Mouse (Mus musculus) kidney, embryonic 15.5 days (tissue): ENCODE data around the gene Wdr6. TPM values are rescaled to one million over a fixed set of nuclear protein-coding genes. Genes with fewer than 3 reads are reported as not detected.
"Not testable (repeated sequence)": the region's sequence is repeated elsewhere in the genome, so short reads cannot be mapped to it uniquely, and the experiment has no call there.

ENCODE experiments used
- ATAC-seq: fragments of 200-750 bp; cut with Nextera tagmentation; replicated peaks from 2 replicates; pipeline ENCODE4 v1.8.0; 2017; ENCODE audit warnings: moderate TSS enrichment; ENCODE audit not compliant: low FRiP score
- H3K27ac ChIP-seq: fragments of 300-500 bp; sonication (generic); 2 replicates; pipeline ENCODE4 v1.5.1; 2015; ENCODE audit warnings: mild to moderate bottlenecking, inconsistent platforms
- H3K27me3 ChIP-seq: fragments of 300-500 bp; sonication (generic); 2 replicates; pipeline ENCODE4 v1.6.1; 2015; ENCODE audit warnings: inconsistent platforms
- H3K36me3 ChIP-seq: fragments of 300-500 bp; sonication (generic); 2 replicates; pipeline ENCODE4 v1.6.1; 2015; ENCODE audit warnings: inconsistent platforms
- H3K4me1 ChIP-seq: fragments of 300-500 bp; sonication (generic); 2 replicates; pipeline ENCODE4 v1.6.1; 2015; ENCODE audit warnings: inconsistent platforms
- H3K4me2 ChIP-seq: fragments of 300-500 bp; sonication (generic); 2 replicates; pipeline ENCODE4 v1.6.1; 2015; ENCODE audit warnings: moderate library complexity, mild to moderate bottlenecking, inconsistent platforms
- H3K4me3 ChIP-seq: fragments of 300-500 bp; sonication (generic); replicated peaks from 2 replicates; pipeline ENCODE4 v1.5.1; 2015; ENCODE audit warnings: mild to moderate bottlenecking, inconsistent platforms
- H3K9ac ChIP-seq: fragments of 300-500 bp; sonication (generic); 2 replicates; pipeline ENCODE4 v1.6.1; 2015; ENCODE audit warnings: mild to moderate bottlenecking, inconsistent platforms
- H3K9me3 ChIP-seq: fragments of 300-500 bp; sonication (generic); replicated peaks from 2 replicates; pipeline ENCODE4 v1.6.1; 2016; ENCODE audit warnings: inconsistent platforms
- WGBS: fragments of 180-500 bp; shearing (Covaris S2); methylation state at CpG from one replicate; pipeline ENCODE4 v1.1.7; 2015; ENCODE audit warnings: mixed read lengths; 5-methylcytosine and 5-hydroxymethylcytosine counted together
- polyA plus RNA-seq: library from polyadenylated mRNA; unstranded; fragments of >200 nt; fragmentation: Nextera tagmentation; extraction: Ambion mirVana; gene quantifications from 2 replicates; pipeline ENCODE4 v1.2.1, GENCODE M21; 2015

The Wdr6 gene
- polyA plus RNA-seq = 123 and 139 TPM in 2 replicates

DNA sequence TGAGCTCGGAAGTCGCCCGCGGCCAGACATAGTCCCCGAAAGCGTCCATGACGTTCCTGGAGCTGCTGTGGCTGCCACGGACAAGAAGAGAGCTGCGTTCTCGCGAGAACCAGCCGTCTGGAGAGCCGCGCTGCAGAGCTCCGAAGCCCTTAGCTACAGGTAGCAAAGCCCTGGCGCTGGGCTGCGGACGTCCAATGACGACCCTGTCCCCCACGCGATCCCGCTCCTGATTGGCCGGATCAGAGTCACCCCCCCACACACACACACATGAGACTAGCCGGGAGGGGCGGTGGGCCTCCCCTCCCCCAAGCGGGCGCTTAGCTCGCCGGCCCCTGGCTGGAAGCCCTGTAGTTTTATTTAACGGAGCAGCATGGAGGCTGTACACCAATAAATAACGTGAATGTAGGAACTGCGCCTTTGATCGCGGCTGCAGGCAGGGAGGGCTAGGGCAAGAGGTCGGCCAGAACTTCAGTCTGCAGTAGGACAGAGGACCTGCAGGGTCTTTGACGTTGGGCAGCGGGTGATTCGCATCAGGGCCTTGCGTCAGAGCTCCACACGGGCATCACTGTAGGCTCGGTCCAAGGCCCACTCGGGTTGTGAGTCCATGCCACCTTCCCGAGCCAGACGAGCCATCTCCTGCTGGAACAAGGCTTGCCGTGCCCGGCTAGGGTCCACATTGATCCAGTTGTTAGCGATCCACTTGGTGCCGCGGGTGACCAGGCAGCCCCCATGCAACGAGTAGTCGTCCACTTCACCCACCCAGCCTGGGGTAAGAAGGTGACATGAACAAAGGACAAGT, at the start of gene Wdr6:
Gene Wdr6 (minus strand): TSS at position 195 of the 799 bp plus-strand sequence.
- WGBS = 4% methylated on average over 51 of the region's 51 CpGs

DNA sequence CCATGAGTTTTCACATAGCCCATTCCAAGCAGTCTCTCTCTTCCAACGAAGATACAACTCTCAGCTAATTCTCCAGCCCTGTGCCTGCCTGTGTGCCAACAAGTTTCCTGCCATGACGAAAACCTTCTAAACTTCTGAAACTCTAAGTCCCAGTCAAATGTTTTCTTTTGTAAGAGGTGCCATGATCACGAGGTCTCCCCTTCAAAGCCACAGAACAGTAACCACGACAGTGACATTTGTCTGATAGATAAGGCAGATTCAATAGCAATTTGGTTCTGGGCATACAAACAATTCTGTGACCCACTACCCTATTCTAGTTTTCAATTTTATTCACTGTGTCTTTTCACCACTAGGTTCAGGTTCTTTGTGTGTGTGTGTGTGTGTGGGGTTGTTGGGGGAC, 49.6 kb upstream of the Wdr6 start:
- H3K9me3 ChIP-seq = no peaks in the 10 kb centered on the region
- no peaks in the 10 kb centered on the region for H3K27me3 ChIP-seq
- no peak for ATAC-seq
- H3K36me3 ChIP-seq = peaks cover 43% of the 10 kb centered on the region
- no peaks in the 10 kb centered on the region for H3K4me1 ChIP-seq
- H3K9ac ChIP-seq = no peak overlapping the region
- WGBS = 82% methylated on average over 4 of the region's 4 CpGs
- no peak overlapping the region for H3K27ac ChIP-seq
- no peak overlapping the region for H3K4me3 ChIP-seq
- no peak overlapping the region for H3K4me2 ChIP-seq

More for the DNA sequence above, at the start of gene Wdr6:
- Histone ChIP-seq H3K27ac (peak within 1 kb of the TSS; percentile 96), H3K27me3 (no peaks in the 10 kb centered on the region), H3K36me3 (peaks cover 34% of the 10 kb centered on the region), H3K4me3 (peak within 1 kb of the TSS; percentile 81), H3K9ac (peak within 1 kb of the TSS; percentile 84), H3K4me2 (peak within 1 kb of the TSS; percentile 79), H3K4me1 (peaks cover 55% of the 10 kb centered on the region), H3K9me3 (no peaks in the 10 kb centered on the region)
- peak; percentile 97 for ATAC-seq

DNA sequence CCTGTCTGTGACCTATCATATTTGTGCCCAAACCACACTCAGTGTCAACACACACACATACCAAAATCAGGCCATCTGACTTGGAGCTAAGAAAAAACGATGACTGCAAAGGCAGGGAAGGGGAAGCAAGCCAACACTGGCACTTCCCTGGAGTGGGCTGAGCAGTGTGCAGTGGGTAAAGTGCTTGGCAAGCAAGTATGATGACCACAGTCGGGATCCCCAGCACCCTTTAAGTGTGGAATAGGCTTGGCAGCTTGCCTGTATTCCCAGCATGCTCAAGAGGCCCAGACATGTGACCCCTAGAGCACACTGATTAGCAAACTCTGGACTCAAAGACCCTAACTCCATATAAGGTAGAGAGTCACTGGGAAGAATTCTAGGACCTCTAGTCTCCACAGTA, 48.0 kb upstream of the Wdr6 start:
- Histone ChIP-seq H3K27ac (no peak overlapping the region), H3K27me3 (no peaks in the 10 kb centered on the region)

DNA sequence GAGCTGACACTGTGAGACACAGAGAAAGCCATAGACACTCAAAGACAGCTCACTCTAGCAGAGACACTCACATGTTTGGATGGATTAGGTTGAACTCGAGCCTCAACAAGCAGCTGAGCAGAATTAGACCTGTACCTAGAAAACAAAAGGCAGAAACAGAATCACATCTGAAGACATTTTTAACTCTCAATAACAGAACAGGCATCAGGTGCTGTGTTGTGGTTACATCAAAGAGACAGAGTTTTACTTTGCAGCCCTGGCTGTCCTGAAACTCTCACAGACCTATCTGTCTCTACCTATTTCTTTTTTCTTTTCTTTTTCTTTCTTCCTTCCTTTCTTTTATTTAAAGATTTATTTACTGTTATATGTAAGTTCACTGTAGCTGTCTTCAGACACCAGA, 38.8 kb upstream of the Wdr6 start:
- Histone ChIP-seq H3K4me3 (no peak overlapping the region), H3K27me3 (no peaks in the 10 kb centered on the region), H3K9ac (no peak overlapping the region), H3K36me3 (peaks cover 80% of the 10 kb centered on the region), H3K9me3 (no peaks in the 10 kb centered on the region), H3K4me1 (no peaks in the 10 kb centered on the region), H3K27ac (no peak overlapping the region), H3K4me2 (no peak overlapping the region)
- ATAC-seq = no peak
- 97% methylated on average over 1 of the region's 1 CpGs for WGBS

More for the DNA sequence above, 48.0 kb upstream of the Wdr6 start:
- Histone ChIP-seq H3K4me1 (no peaks in the 10 kb centered on the region), H3K9me3 (no peaks in the 10 kb centered on the region), H3K9ac (no peak overlapping the region), H3K4me3 (no peak overlapping the region), H3K36me3 (peaks cover 45% of the 10 kb centered on the region), H3K4me2 (no peak overlapping the region)
- WGBS = 70% methylated on average over 2 of the region's 2 CpGs
- ATAC-seq = no peak

DNA sequence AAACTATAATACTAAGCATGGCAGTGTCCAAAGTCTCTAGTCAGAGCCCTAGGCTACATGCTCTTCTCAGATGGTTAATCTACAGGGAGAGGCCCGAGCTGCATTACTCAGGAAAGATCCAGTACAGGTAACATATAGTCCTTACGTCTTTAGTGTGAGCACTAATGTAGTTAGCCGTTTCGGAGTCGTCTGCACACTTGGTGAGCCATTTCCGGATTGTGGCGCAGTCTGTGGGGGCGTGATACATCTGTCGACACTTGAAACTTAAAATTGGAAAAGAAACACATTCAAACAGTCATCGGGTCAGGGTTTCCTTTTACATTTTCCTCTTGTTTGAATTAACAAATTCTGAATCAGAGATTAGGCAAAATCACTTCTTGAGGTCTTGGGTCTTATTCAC, 32.9 kb upstream of the Wdr6 start:
- 86% methylated on average over 10 of the region's 10 CpGs for WGBS
- no peak for ATAC-seq
- Histone ChIP-seq H3K4me1 (no peaks in the 10 kb centered on the region), H3K4me3 (no peak overlapping the region), H3K9ac (no peak overlapping the region), H3K27me3 (no peaks in the 10 kb centered on the region), H3K36me3 (peaks cover 96% of the 10 kb centered on the region), H3K4me2 (no peak overlapping the region), H3K9me3 (no peaks in the 10 kb centered on the region), H3K27ac (no peak overlapping the region)

DNA sequence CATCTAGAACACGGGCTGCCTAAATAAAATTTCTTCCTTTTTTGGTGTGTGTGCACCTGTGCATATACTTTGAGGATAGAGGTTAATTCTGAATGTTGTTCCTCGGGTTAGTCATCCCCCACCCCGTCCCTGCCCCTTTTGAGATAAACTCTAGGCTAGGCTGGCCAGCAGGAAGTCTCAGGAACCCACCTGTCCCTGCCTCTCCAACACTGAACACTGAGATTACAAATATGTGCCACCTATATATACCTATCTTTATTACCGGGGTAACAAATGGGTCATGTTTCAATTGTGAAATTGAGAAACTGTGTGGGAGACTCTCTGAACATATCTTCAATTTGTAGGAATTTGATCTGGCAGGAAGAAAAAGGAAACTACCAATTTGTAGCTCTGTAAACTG, 30.4 kb upstream of the Wdr6 start:
- Histone ChIP-seq H3K27ac (no peak overlapping the region), H3K4me1 (no peaks in the 10 kb centered on the region), H3K4me2 (no peak overlapping the region), H3K27me3 (no peaks in the 10 kb centered on the region), H3K9me3 (no peaks in the 10 kb centered on the region), H3K36me3 (peaks cover 97% of the 10 kb centered on the region), H3K9ac (no peak overlapping the region), H3K4me3 (no peak overlapping the region)
- 92% methylated on average over 4 of the region's 4 CpGs for WGBS
- ATAC-seq = no peak

DNA sequence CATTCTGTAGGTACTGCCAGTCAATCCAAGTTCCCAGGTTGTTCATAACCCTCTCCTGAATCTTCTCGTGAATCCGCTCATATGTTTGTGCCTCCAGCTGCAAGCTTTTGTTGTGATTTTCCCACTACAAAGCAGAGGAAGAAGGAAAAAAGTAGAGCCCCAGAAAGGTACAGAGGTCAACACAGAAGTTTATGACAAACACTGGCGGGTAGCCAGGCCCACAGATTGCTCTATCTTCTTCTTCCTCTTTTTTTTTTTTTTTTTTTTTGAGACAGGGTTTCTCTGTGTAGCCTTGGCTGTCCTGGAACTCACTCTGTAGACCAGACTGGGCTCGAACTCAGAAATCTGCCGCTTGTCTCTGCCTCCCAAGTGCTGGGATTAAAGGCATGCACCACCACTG, 29.4 kb upstream of the Wdr6 start:
- 90% methylated on average over 5 of the region's 5 CpGs for WGBS
- H3K9ac ChIP-seq, H3K9me3 ChIP-seq, ATAC-seq, H3K4me3 ChIP-seq, H3K27me3 ChIP-seq, H3K4me2 ChIP-seq, H3K4me1 ChIP-seq, H3K27ac ChIP-seq: not testable (repeated sequence)
- H3K36me3 ChIP-seq = peaks cover 97% of the 10 kb centered on the region

DNA sequence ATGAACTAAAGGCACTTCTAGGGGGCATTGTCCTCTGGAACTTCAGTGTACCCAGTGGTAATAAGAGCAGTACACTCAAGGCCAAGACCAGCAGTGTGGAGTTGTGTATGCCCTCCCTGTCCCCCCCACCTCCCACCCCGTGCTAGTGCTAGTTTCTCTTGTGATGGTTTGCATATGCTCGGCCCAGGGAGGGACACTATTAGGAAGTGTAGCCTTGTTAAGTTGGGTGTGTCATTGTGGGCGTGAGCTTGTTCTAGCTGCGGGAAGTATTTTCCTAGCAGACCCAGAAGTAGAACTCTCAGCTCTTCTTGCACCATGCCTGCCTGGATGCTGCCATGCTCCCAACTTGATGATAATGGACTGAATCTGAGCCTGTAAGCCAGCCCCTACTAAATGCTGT, 23.4 kb upstream of the Wdr6 start:
- Histone ChIP-seq H3K4me3 (no peak overlapping the region), H3K9me3 (no peaks in the 10 kb centered on the region), H3K4me1 (peaks cover 10% of the 10 kb centered on the region), H3K27me3 (no peaks in the 10 kb centered on the region), H3K4me2 (no peak overlapping the region), H3K36me3 (peaks cover 49% of the 10 kb centered on the region), H3K27ac (no peak overlapping the region), H3K9ac (no peak overlapping the region)
- WGBS = 74% methylated on average over 4 of the region's 4 CpGs
- ATAC-seq = no peak

DNA sequence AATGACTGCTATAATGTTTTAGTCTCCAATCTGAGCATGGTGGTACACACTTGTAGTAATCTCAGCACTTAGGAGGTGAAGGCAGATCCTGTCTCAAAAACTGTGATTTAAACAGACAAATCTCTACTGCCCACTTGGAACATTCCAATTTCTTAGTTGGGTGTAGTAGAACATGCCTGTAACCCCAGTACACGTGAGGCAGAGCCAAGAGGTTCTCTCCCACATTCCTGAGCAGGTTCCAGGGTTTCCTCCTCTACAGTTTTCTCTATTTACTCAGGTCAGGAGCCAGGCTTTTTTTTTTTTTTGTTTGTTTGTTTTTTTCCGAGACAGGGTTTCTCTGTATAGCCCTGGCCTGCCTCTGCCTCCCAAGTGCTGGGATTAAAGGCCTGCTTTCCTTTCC, 21.5 kb upstream of the Wdr6 start:
- Histone ChIP-seq H3K9ac (no peak overlapping the region), H3K4me3 (no peak overlapping the region), H3K27ac (no peak overlapping the region), H3K27me3 (no peaks in the 10 kb centered on the region), H3K36me3 (peaks cover 32% of the 10 kb centered on the region), H3K9me3 (no peaks in the 10 kb centered on the region), H3K4me2 (no peak overlapping the region), H3K4me1 (peaks cover 20% of the 10 kb centered on the region)
- ATAC-seq = no peak
- 40% methylated on average over 2 of the region's 2 CpGs for WGBS

DNA sequence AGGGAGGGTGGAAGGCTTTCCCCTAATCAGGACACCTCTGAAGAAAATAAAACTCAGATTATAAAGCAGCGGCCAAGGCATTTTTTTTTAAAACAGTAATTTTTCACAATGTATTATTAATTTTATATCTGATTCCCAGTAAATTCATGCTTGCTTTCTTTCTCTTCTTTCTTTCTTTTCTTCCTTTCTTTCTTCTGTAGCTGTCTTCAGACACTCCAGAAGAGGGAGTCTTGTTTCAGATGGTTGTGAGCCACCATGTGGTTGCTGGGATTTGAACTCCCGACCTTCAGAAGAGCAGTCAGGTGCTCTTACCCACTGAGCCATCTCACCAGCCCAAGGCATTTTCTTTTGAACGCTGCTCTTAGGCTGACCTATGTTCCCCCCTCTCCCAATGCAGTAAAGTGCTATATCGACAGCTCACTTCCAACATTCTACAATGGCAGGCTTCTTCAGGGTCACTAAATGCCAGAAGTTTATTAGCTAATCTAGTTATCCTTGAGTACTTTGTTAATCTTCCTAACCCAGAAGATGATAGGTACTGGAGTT, 20.6 kb upstream of the Wdr6 start:
- Histone ChIP-seq H3K27me3 (no peaks in the 10 kb centered on the region), H3K9me3 (no peaks in the 10 kb centered on the region), H3K4me1 (peaks cover 20% of the 10 kb centered on the region), H3K4me3 (no peak overlapping the region), H3K36me3 (peaks cover 23% of the 10 kb centered on the region), H3K9ac (no peak overlapping the region), H3K27ac (no peak overlapping the region), H3K4me2 (no peak overlapping the region)
- ATAC-seq = no peak
- 78% methylated on average over 4 of the region's 4 CpGs for WGBS

DNA sequence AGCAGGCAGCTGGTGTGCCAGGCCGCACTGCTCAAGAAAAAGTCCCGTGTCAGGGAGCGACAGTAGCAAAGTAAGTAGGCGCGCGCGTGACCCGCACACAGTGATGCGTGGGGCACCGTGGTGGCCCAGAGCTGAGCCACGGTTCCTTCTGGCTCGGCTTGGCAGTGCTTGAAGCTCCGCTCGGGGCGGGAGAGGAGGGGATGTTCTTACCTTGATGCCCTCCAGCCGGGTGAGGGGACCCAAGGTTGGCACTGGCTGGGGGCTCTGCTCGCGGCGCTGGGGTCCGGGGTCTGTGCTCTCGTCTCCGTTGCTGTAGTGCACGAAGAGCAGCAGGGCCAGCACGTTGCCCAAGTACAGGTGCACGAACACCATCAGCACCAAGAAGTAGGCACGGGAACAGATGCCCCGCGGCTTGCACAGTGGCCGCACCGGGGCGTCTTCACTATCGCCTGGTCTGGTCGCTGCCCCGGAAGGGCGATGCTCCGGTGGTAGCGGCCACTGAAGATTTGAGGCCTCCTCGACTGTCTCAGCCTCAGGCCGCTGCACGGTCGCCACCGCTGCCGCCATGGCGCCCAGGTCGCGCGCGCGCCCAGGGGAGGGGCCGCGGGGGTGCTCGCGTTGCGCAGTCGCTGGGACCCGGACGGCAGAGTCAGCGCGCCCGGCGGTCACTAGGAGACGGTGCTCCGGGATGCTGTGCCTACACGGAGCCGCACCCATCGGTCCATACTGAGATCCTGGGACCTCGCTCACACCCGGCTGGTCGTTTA, 18.6 kb upstream of the Wdr6 start, which contains the start of gene P4htm:
Gene P4htm (minus strand): TSS at position 670 of the 767 bp plus-strand sequence.
- Histone ChIP-seq H3K9me3 (no peaks in the 10 kb centered on the region), H3K36me3 (peaks cover 3% of the 10 kb centered on the region), H3K27me3 (no peaks in the 10 kb centered on the region), H3K4me3 (peak within 1 kb of the TSS; percentile 82), H3K4me1 (peaks cover 20% of the 10 kb centered on the region), H3K4me2 (peak within 1 kb of the TSS; percentile 95), H3K27ac (no peak within 1 kb of the TSS), H3K9ac (peak within 1 kb of the TSS; percentile 73)
- peak; percentile 81 for ATAC-seq
- 1% methylated on average over 69 of the region's 69 CpGs for WGBS

DNA sequence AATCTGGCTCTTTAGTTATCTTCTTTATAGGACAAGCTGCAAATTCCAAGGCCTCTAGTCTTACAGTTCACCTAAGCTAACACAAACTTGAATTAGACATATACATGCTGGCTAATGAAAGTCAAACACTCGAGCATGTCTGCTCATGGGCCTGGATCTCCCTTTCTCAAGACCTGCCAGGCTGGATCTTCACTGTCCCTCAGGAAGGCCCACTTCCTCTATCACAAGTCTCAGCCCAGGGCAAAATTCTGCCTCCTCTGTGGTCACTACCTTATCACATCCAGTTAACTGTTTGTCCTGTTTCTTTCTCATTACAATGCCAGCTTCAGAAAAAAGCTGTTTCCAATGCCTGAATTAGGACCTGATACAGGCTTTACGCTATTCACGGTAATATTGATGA, 15.8 kb upstream of the Wdr6 start:
- Histone ChIP-seq H3K4me3 (no peak overlapping the region), H3K27me3 (no peaks in the 10 kb centered on the region), H3K9ac (no peak overlapping the region), H3K27ac (no peak overlapping the region), H3K4me1 (peaks cover 23% of the 10 kb centered on the region), H3K9me3 (no peaks in the 10 kb centered on the region), H3K4me2 (no peak overlapping the region), H3K36me3 (no peaks in the 10 kb centered on the region)
- WGBS = 83% methylated on average over 3 of the region's 3 CpGs
- ATAC-seq = no peak
